Mouse (Mus musculus) megakaryocyte, adult 5-6 weeks (primary cell): ENCODE data around the gene Gm49384. TPM values are rescaled to one million over a fixed set of nuclear protein-coding genes. Genes with fewer than 3 reads are reported as not detected.

Source experiments
- total RNA-seq, 2 experiments: library from RNA; stranded (forward) in 1 of 2; stranded (reverse) in 1 of 2; fragments of 153-499, 151-499 nt in 1 of 2; fragments of 221-1000, 200-1000 nt in 1 of 2; gene quantifications; 2 replicates each; pipeline versions ENCODE4 v1.2.3 to v1.2.4; 2015 to 2017

Gm49384 gene
- total RNA-seq, 2 experiments from 2014 or later, result 12.8 to 19.8 TPM

Other genes starting within 250 kb of the Gm49384 start
- gene Rps29, start 45.1 kb downstream of the Gm49384 start, total RNA-seq (2015), result 1,804 and 2,132 TPM in 2 replicates
- 1,670 and 2,037 TPM in 2 replicates for gene Rps29, start 45.1 kb downstream of the Gm49384 start, total RNA-seq (2017)
- gene Lrr1, start 35.5 kb downstream of the Gm49384 start, total RNA-seq (2015), result 23.3 and 27.6 TPM in 2 replicates
- gene Lrr1, start 35.5 kb downstream of the Gm49384 start, total RNA-seq (2017), result 13.3 and 13.7 TPM in 2 replicates
- 691 and 759 TPM in 2 replicates for gene Rpl36al, start 20.2 kb downstream of the Gm49384 start, total RNA-seq (2015)
- 982 and 1,157 TPM in 2 replicates for gene Rpl36al, start 20.2 kb downstream of the Gm49384 start, total RNA-seq (2017)
- 82.9 and 91.6 TPM in 2 replicates for gene Mgat2, start 20.1 kb downstream of the Gm49384 start, total RNA-seq (2015)
- gene Mgat2, start 20.1 kb downstream of the Gm49384 start, total RNA-seq (2017), result 89.3 and 91.9 TPM in 2 replicates
- 1.8 and 4.7 TPM in 2 replicates for gene Gm49383, start 7.2 kb downstream of the Gm49384 start, total RNA-seq (2015)
- 18.6 and 18.8 TPM in 2 replicates for gene Gm49383, start 7.2 kb downstream of the Gm49384 start, total RNA-seq (2017)
- 3.7 and 4.4 TPM in 2 replicates for gene Dnaaf2, start 5.8 kb downstream of the Gm49384 start, total RNA-seq (2015)
- 3.5 and 7.2 TPM in 2 replicates for gene Dnaaf2, start 5.8 kb downstream of the Gm49384 start, total RNA-seq (2017)
- 35.6 and 50.8 TPM in 2 replicates for gene Pole2, start 23.9 kb upstream of the Gm49384 start, total RNA-seq (2015)
- 22.5 and 31.2 TPM in 2 replicates for gene Pole2, start 23.9 kb upstream of the Gm49384 start, total RNA-seq (2017)
- 0.91 and 3.5 TPM in 2 replicates for gene Klhdc1, start 36.9 kb upstream of the Gm49384 start, total RNA-seq (2015)
- gene Klhdc1, start 36.9 kb upstream of the Gm49384 start, total RNA-seq (2017), result 2.9 and 5.1 TPM in 2 replicates
- 35.7 and 38.6 TPM in 2 replicates for gene Klhdc2, start 92.4 kb upstream of the Gm49384 start, total RNA-seq (2015)
- gene Klhdc2, start 92.4 kb upstream of the Gm49384 start, total RNA-seq (2017), result 34.6 and 36.8 TPM in 2 replicates
- gene Nemf, start 152.9 kb upstream of the Gm49384 start, total RNA-seq (2015), result 43.7 and 44.6 TPM in 2 replicates
- 67.3 and 79.7 TPM in 2 replicates for gene Nemf, start 152.9 kb upstream of the Gm49384 start, total RNA-seq (2017)
- 78.8 and 94.8 TPM in 2 replicates for gene Arf6, start 167.9 kb upstream of the Gm49384 start, total RNA-seq (2015)
- 125 and 133 TPM in 2 replicates for gene Arf6, start 167.9 kb upstream of the Gm49384 start, total RNA-seq (2017)
- gene Gm9887, start 168.2 kb upstream of the Gm49384 start, total RNA-seq (2015), result not detected in 2 replicates
- gene Gm9887, start 168.2 kb upstream of the Gm49384 start, total RNA-seq (2017), result not detected in 2 replicates